ENCODE assay signal across 30 mouse cellular contexts in genomic region chr7:126062228-126062627, GRCm38 (mm10). TPM values are rescaled to one million over a fixed set of nuclear protein-coding genes. Genes with fewer than 3 reads are reported as not detected.
A peak's percentile ranks its signal among the peaks of the same experiment; 100 is the strongest.
DNase-seq lines count a peak whose midpoint lies in the region; ATAC-seq lines count a peak whose summit lies in the region.
"Had no signal": no experiment of that assay in that cellular context is flagged by ENCODE, and none has a peak within 500 bp of the region (broad histone marks: within the 10 kb centered on the region; RNA-seq: fewer than 3 reads in every experiment).

No protein-coding gene starts in this region.

- H3K27ac ChIP-seq in forebrain, embryonic 14.5 days (ENCODE audit: low read depth, low read length), result no peak overlapping the region
- no peak overlapping the region for H3K27ac ChIP-seq in forebrain, embryonic 12.5 days
- no peak overlapping the region for H3K27ac ChIP-seq in hindbrain, embryonic 16.5 days (ENCODE audit: low read depth, low read length)
- no peak overlapping the region for H3K27ac ChIP-seq in midbrain, embryonic 14.5 days (replicated peaks; ENCODE audit: low read depth, low read length)
- H3K27ac ChIP-seq: embryonic facial prominence, embryonic 10.5 days; embryonic facial prominence, embryonic 15.5 days; heart, embryonic 10.5 days; heart, embryonic 15.5 days; limb, embryonic 13.5 days; lung, embryonic 15.5 days had no signal

- no peaks in the 10 kb centered on the region for H3K36me3 ChIP-seq in forebrain, embryonic 14.5 days (ENCODE audit: control insufficient read depth, insufficient read depth, low read length)
- H3K36me3 ChIP-seq in forebrain, embryonic 12.5 days (replicated peaks), result no peaks in the 10 kb centered on the region
- H3K36me3 ChIP-seq in hindbrain, embryonic 16.5 days (ENCODE audit: control insufficient read depth, insufficient read depth, low read length), result no peaks in the 10 kb centered on the region
- no peaks in the 10 kb centered on the region for H3K36me3 ChIP-seq in midbrain, embryonic 14.5 days (ENCODE audit: control insufficient read depth, insufficient read depth, low read length)
- H3K36me3 ChIP-seq: embryonic facial prominence, embryonic 10.5 days; embryonic facial prominence, embryonic 15.5 days; heart, embryonic 10.5 days; heart, embryonic 15.5 days; limb, embryonic 13.5 days; lung, embryonic 15.5 days had no signal

- no peaks in the 10 kb centered on the region for H3K27me3 ChIP-seq in forebrain, embryonic 14.5 days (replicated peaks; ENCODE audit: control insufficient read depth, insufficient read depth, low read length)
- peaks cover 25% of the 10 kb centered on the region for H3K27me3 ChIP-seq in forebrain, embryonic 12.5 days
- H3K27me3 ChIP-seq in hindbrain, embryonic 16.5 days (replicated peaks; ENCODE audit: control insufficient read depth, insufficient read depth, low read length), result no peaks in the 10 kb centered on the region
- H3K27me3 ChIP-seq in midbrain, embryonic 14.5 days (ENCODE audit: control insufficient read depth, insufficient read depth, low read length), result no peaks in the 10 kb centered on the region
- H3K27me3 ChIP-seq: embryonic facial prominence, embryonic 15.5 days; heart, embryonic 15.5 days; lung, embryonic 15.5 days had no signal

- peak; percentile 54 for DNase-seq in forebrain, embryonic 14.5 days (ENCODE audit: low spot score)
- DNase-seq in left cerebral cortex, postnatal 4 days, result peak; percentile 47
- no peak for DNase-seq in left cerebral cortex, postnatal 10 days (ENCODE audit: extremely low spot score in 1 of 2, low spot score in 2 of 2)
- peak; percentile 50 for DNase-seq in midbrain, embryonic 14.5 days
- no peak for DNase-seq in ovary, postnatal 36 days (ENCODE audit: low spot score)
- DNase-seq: adrenal gland, postnatal 36 days; cerebellum, adult 2 months; cerebellum, postnatal 14 days; gastrocnemius, postnatal 25 days; heart, adult 11 months; kidney, postnatal 14 days; right cerebral cortex, adult 18-20 months; spleen, adult 18-20 months; thymus, adult 2 months; thymus, postnatal 36 days had no signal

- no peaks in the 10 kb centered on the region for H3K9me3 ChIP-seq in forebrain, embryonic 14.5 days (replicated peaks; ENCODE audit: control insufficient read depth, low read length)
- no peaks in the 10 kb centered on the region for H3K9me3 ChIP-seq in forebrain, embryonic 12.5 days
- H3K9me3 ChIP-seq in hindbrain, embryonic 16.5 days (ENCODE audit: control insufficient read depth, low read length), result no peaks in the 10 kb centered on the region
- no peaks in the 10 kb centered on the region for H3K9me3 ChIP-seq in midbrain, embryonic 14.5 days (ENCODE audit: control insufficient read depth, low read length)
- H3K9me3 ChIP-seq: embryonic facial prominence, embryonic 10.5 days; embryonic facial prominence, embryonic 15.5 days; heart, embryonic 10.5 days; heart, embryonic 15.5 days; limb, embryonic 13.5 days; lung, embryonic 15.5 days had no signal

- no peak overlapping the region for H3K9ac ChIP-seq in forebrain, embryonic 14.5 days (ENCODE audit: low read length)
- H3K9ac ChIP-seq in forebrain, embryonic 12.5 days, result no peak overlapping the region
- H3K9ac ChIP-seq in hindbrain, embryonic 16.5 days (ENCODE audit: low read depth, low read length), result no peak overlapping the region
- H3K9ac ChIP-seq in midbrain, embryonic 14.5 days (replicated peaks; ENCODE audit: low read length), result no peak overlapping the region
- H3K9ac ChIP-seq: embryonic facial prominence, embryonic 15.5 days; heart, embryonic 15.5 days; limb, embryonic 13.5 days; lung, embryonic 15.5 days had no signal

- no peak overlapping the region for H3K4me3 ChIP-seq in forebrain, embryonic 14.5 days (ENCODE audit: low read depth, low read length)
- H3K4me3 ChIP-seq in forebrain, embryonic 12.5 days (replicated peaks), result no peak overlapping the region
- H3K4me3 ChIP-seq in hindbrain, embryonic 16.5 days (ENCODE audit: low read length), result no peak overlapping the region
- no peak overlapping the region for H3K4me3 ChIP-seq in midbrain, embryonic 14.5 days (replicated peaks; ENCODE audit: low read depth, low read length)
- H3K4me3 ChIP-seq: embryonic facial prominence, embryonic 10.5 days; embryonic facial prominence, embryonic 15.5 days; heart, embryonic 10.5 days; heart, embryonic 15.5 days; limb, embryonic 13.5 days; lung, embryonic 15.5 days had no signal

- intact Hi-C loops in left cerebral cortex, postnatal 4 days (cut with DNase I), result no loop called here
- intact Hi-C loops in left cerebral cortex, postnatal 10 days (cut with DNase I), result no loop called here

- H3K4me1 ChIP-seq in forebrain, embryonic 14.5 days (ENCODE audit: control insufficient read depth, insufficient read depth, low read length), result peaks cover 17% of the 10 kb centered on the region
- H3K4me1 ChIP-seq in forebrain, embryonic 12.5 days, result peaks cover 25% of the 10 kb centered on the region
- H3K4me1 ChIP-seq in hindbrain, embryonic 16.5 days (ENCODE audit: control insufficient read depth, insufficient read depth, low read depth, low read length), result peaks cover 8% of the 10 kb centered on the region; the same call in 1 of the 2 replicates
- H3K4me1 ChIP-seq in midbrain, embryonic 14.5 days (ENCODE audit: control insufficient read depth, insufficient read depth, low read length), result peaks cover 13% of the 10 kb centered on the region

- 12% methylated on average over 4 of the region's 4 CpGs for WGBS in forebrain, embryonic 14.5 days
- WGBS in forebrain, embryonic 12.5 days, result 48% methylated on average over 4 of the region's 4 CpGs
- WGBS in hindbrain, embryonic 16.5 days, result 21% methylated on average over 4 of the region's 4 CpGs
- WGBS in midbrain, embryonic 14.5 days, result 17% methylated on average over 4 of the region's 4 CpGs

- ATAC-seq in forebrain, embryonic 14.5 days, result 0 out of 2 replicates have a peak, but pooled peaks have one; percentile 29
- ATAC-seq in forebrain, embryonic 12.5 days (ENCODE audit: low FRiP score), result no peak
- ATAC-seq in hindbrain, embryonic 16.5 days, result peak; percentile 69
- ATAC-seq in midbrain, embryonic 14.5 days (ENCODE audit: low FRiP score, low TSS enrichment), result no peak
- ATAC-seq in CD4-positive, CD25-positive, alpha-beta regulatory T cell, adult 4 months, result no peak
- ATAC-seq: intestine, postnatal 0 days; Patski had no signal

- H3K4me2 ChIP-seq in forebrain, embryonic 14.5 days (ENCODE audit: low read length), result no peak overlapping the region
- no peak overlapping the region for H3K4me2 ChIP-seq in forebrain, embryonic 12.5 days
- H3K4me2 ChIP-seq in hindbrain, embryonic 16.5 days (ENCODE audit: low read length), result no peak overlapping the region
- H3K4me2 ChIP-seq in midbrain, embryonic 14.5 days (ENCODE audit: low read length), result no peak overlapping the region
- H3K4me2 ChIP-seq: embryonic facial prominence, embryonic 15.5 days; heart, embryonic 15.5 days; limb, embryonic 13.5 days; liver, embryonic 11.5 days; lung, embryonic 15.5 days had no signal

RNA-seq across cellular contexts. Expression of gene Gsg1l, which starts 20.0 kb away (rescaled TPM):
- 5.0 TPM in 2 replicates for polyA plus RNA-seq in forebrain, embryonic 14.5 days (2014; fragmentation: Nextera tagmentation; extraction: Ambion mirVana)
- 1.9 and 2.3 TPM in 2 replicates for polyA plus RNA-seq in forebrain, embryonic 12.5 days (2016; fragmentation: Nextera tagmentation; extraction: Ambion mirVana)
- total RNA-seq in left cerebral cortex, postnatal 4 days (2021), result 10 to 100 TPM; 16.4 to 19.2 TPM
- total RNA-seq in left cerebral cortex, postnatal 10 days (2021), result 10 to 100 TPM; 33.1 to 33.8 TPM
- polyA plus RNA-seq in hindbrain, embryonic 16.5 days (2015; fragmentation: Nextera tagmentation; extraction: Ambion mirVana), result 16.9 and 20.3 TPM in 2 replicates
- polyA plus RNA-seq in midbrain, embryonic 14.5 days (2014; fragmentation: Nextera tagmentation; extraction: Ambion mirVana), result 9.6 and 10.3 TPM in 2 replicates
- not detected for polyA plus RNA-seq in CD4-positive, CD25-positive, alpha-beta regulatory T cell, adult 4 months (2017; shearing (Covaris generic))
- total RNA-seq: megakaryocyte progenitor cell, adult 5-6 weeks; MEL; neutrophil, adult 5-6 weeks had no signal
- polyA plus RNA-seq: Patski had no signal

Comparison
In these comparisons a context has a peak if more than half of its experiments do, and no peak if none do; other contexts are left out.
1. ATAC-seq: peak in forebrain, embryonic 14.5 days (single experiment) and hindbrain, embryonic 16.5 days (single experiment); none in forebrain, embryonic 12.5 days (single experiment), midbrain, embryonic 14.5 days (single experiment) and CD4-positive, CD25-positive, alpha-beta regulatory T cell, adult 4 months (single experiment).
2. DNase-seq: peak in forebrain, embryonic 14.5 days (single experiment), left cerebral cortex, postnatal 4 days (single experiment) and midbrain, embryonic 14.5 days (single experiment); none in left cerebral cortex, postnatal 10 days (0 of 2) and ovary, postnatal 36 days (single experiment).